Mouse (Mus musculus) lung, postnatal 0 days (tissue): ENCODE data around the gene Adm. TPM values are rescaled to one million over a fixed set of nuclear protein-coding genes. Genes with fewer than 3 reads are reported as not detected.

Experiments
- ATAC-seq: fragments of 200-750 bp; cut with Nextera tagmentation; 2 replicates; pipeline ENCODE4 v1.8.0; 2017; ENCODE audit warnings: moderate library complexity
- DNase-seq: peaks from one replicate; pipeline ENCODE4 v3.0.0-alpha.2; 2016; ENCODE audit warnings: low spot score
- H3K27ac ChIP-seq: fragments of 300-500 bp; sonication (generic); 2 replicates; pipeline ENCODE4 v1.5.1; 2014; ENCODE audit warnings: antibody characterized with exemption, mild to moderate bottlenecking, low read length, mixed read lengths
- H3K27me3 ChIP-seq: fragments of 300-500 bp; sonication (generic); replicated peaks from 2 replicates; pipeline ENCODE4 v1.6.1; 2014; ENCODE audit warnings: low read length, mixed read lengths; ENCODE audit not compliant: insufficient read depth
- H3K36me3 ChIP-seq: fragments of 300-500 bp; sonication (generic); 2 replicates; pipeline ENCODE4 v1.6.1; 2014; ENCODE audit warnings: low read length, mixed read lengths; ENCODE audit not compliant: insufficient read depth
- H3K4me1 ChIP-seq: fragments of 300-500 bp; sonication (generic); 2 replicates; pipeline ENCODE4 v1.6.1; 2014; ENCODE audit warnings: antibody characterized with exemption, low read depth, low read length, mixed read lengths; ENCODE audit not compliant: insufficient read depth
- H3K4me2 ChIP-seq: fragments of 300-500 bp; sonication (generic); replicated peaks from 2 replicates; pipeline ENCODE4 v1.6.1; 2014; ENCODE audit warnings: low read depth, mild to moderate bottlenecking, low read length, moderate library complexity, mixed read lengths
- H3K4me3 ChIP-seq: fragments of 300-500 bp; sonication (generic); 2 replicates; pipeline ENCODE4 v1.5.1; 2014; ENCODE audit warnings: low read depth, low read length
- H3K9ac ChIP-seq: fragments of 300-500 bp; sonication (generic); replicated peaks from 2 replicates; pipeline ENCODE4 v1.6.1; 2014; ENCODE audit warnings: low read depth, mild to moderate bottlenecking
- H3K9me3 ChIP-seq: fragments of 300-500 bp; sonication (generic); 2 replicates; pipeline ENCODE4 v1.6.1; 2016; ENCODE audit warnings: low read length, mixed read lengths
- CTCF ChIP-seq: IDR thresholded peaks from 2 replicates; pipeline ENCODE4 v1.5.1; 2016; ENCODE audit warnings: antibody characterized with exemption, mild to moderate bottlenecking
- EP300 ChIP-seq: IDR thresholded peaks from 2 replicates; pipeline ENCODE4 v1.6.1; 2016; ENCODE audit warnings: antibody characterized with exemption, mild to moderate bottlenecking, control low read depth
- WGBS: fragments of 180-500 bp; shearing (Covaris S2); extraction: QIAGEN DNeasy Blood & Tissue Kit; methylation state at CpG from one replicate; pipeline ENCODE4 v1.1.7; 2014; 5-methylcytosine and 5-hydroxymethylcytosine counted together
- polyA plus RNA-seq: library from polyadenylated mRNA; unstranded; fragments of >200 nt; fragmentation: Nextera tagmentation; extraction: Ambion mirVana; gene quantifications from 2 replicates; pipeline ENCODE4 v1.2.1, GENCODE M21; 2015

The Adm gene
- polyA plus RNA-seq, 1 experiment from 2014 or later = 4.8 TPM

DNA sequence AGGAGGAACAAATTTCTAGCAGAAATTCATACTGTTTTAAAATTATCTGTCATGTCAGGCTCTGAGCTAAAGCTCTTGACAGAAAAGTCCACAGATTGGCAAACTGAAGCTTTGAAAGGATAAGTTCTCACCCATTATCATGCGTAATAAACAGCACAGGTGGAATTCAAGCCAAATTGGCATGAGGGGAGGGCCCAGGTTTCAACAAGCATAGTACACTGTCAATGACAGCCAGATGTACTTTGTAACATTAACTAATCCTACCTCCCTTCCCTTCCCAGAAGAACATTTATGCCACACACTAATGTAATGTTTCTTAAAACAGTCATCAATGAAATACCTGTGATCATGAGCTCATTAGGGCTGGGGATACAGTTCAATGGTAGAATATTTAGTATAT lies 30.3 kb upstream of the Adm start:
- 91% methylated on average over 1 of the region's 1 CpGs for WGBS

GRCm38 (mm10) chr7:110605476-110605875 lies 22.0 kb upstream of the Adm start:
- no peak overlapping the region for H3K4me2 ChIP-seq
- H3K36me3 ChIP-seq = no peaks in the 10 kb centered on the region
- TF ChIP-seq CTCF (no peak), EP300 (no peak)
- H3K27ac ChIP-seq = no peak overlapping the region
- no peaks in the 10 kb centered on the region for H3K9me3 ChIP-seq
- no peaks in the 10 kb centered on the region for H3K4me1 ChIP-seq
- H3K9ac ChIP-seq = no peak overlapping the region
- 80% methylated on average over 4 of the region's 4 CpGs for WGBS
- no peak for ATAC-seq
- H3K27me3 ChIP-seq = no peaks in the 10 kb centered on the region
- DNase-seq = no peak
- H3K4me3 ChIP-seq = no peak overlapping the region

More for the DNA sequence above, 30.3 kb upstream of the Adm start:
- no peaks in the 10 kb centered on the region for H3K9me3 ChIP-seq
- H3K4me2 ChIP-seq = no peak overlapping the region
- no peak overlapping the region for H3K27ac ChIP-seq
- H3K36me3 ChIP-seq = no peaks in the 10 kb centered on the region
- TF ChIP-seq EP300 (no peak), CTCF (no peak)
- no peak overlapping the region for H3K4me3 ChIP-seq
- ATAC-seq = no peak
- H3K27me3 ChIP-seq = no peaks in the 10 kb centered on the region
- DNase-seq = no peak
- no peak overlapping the region for H3K9ac ChIP-seq
- no peaks in the 10 kb centered on the region for H3K4me1 ChIP-seq

- TF ChIP-seq CTCF (no peak), EP300 (no peak)
- 100% methylated on average over 1 of the region's 1 CpGs for WGBS
- ATAC-seq = no peak
Measured at GRCm38 (mm10) chr7:110606906-110607305, 20.6 kb upstream of the Adm start.

DNA sequence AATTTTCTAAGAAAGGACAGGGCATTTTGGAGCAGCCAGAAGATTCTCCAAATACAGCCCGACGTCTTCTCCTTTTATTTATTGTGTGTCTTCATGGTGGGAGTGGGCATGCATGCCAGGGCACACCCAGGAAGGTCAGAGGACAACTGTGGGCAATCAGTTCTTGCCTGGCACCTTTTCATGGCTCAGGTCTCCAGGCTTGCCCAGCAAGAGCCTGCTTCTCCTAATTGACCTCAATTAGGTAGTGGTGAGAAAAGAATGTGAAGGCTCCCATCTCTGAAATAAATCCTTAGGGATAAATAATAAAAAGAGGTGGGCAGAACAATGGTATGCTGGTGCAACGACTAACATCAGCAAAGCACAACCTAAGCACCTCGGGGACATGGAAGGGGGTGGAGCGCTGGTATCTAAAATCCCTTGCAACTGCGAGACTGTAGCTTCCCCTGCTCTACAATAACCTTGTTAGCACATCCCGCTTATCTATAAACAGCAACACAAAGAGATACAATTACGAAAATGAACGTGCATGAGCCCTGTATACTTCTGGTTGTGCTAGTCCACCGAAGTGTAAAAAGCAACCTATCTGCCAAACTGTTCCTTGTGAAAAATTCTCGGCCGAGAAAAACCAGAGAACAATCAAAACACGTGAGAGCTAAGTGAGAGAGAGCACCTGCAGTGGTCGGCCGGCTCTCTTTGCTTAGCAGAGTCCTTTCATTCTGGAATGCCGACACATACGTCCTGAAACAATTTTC lies 13.9 kb upstream of the Adm start:
- DNase-seq (peak; percentile 39), ATAC-seq (no peak)
- H3K36me3 ChIP-seq = no peaks in the 10 kb centered on the region
- WGBS = 2% methylated on average over 17 of the region's 17 CpGs
- H3K4me1 ChIP-seq = peaks cover 17% of the 10 kb centered on the region
- no peaks in the 10 kb centered on the region for H3K27me3 ChIP-seq
- H3K9ac ChIP-seq = peak overlapping the region; percentile 94
- peak overlapping the region; percentile 100 for H3K27ac ChIP-seq
- TF ChIP-seq CTCF (no peak), EP300 (no peak)
- H3K4me3 ChIP-seq = peak overlapping the region; percentile 96
- no peaks in the 10 kb centered on the region for H3K9me3 ChIP-seq
- peak overlapping the region; percentile 92 for H3K4me2 ChIP-seq

More at GRCm38 (mm10) chr7:110606906-110607305, 20.6 kb upstream of the Adm start:
- Histone ChIP-seq H3K9ac (no peak overlapping the region), H3K36me3 (no peaks in the 10 kb centered on the region), H3K27ac (no peak overlapping the region), H3K9me3 (no peaks in the 10 kb centered on the region), H3K27me3 (no peaks in the 10 kb centered on the region), H3K4me3 (no peak overlapping the region), H3K4me1 (peaks cover under 1% of the 10 kb centered on the region; the same call in 1 of the 2 replicates), H3K4me2 (no peak overlapping the region)
- no peak for DNase-seq

DNA sequence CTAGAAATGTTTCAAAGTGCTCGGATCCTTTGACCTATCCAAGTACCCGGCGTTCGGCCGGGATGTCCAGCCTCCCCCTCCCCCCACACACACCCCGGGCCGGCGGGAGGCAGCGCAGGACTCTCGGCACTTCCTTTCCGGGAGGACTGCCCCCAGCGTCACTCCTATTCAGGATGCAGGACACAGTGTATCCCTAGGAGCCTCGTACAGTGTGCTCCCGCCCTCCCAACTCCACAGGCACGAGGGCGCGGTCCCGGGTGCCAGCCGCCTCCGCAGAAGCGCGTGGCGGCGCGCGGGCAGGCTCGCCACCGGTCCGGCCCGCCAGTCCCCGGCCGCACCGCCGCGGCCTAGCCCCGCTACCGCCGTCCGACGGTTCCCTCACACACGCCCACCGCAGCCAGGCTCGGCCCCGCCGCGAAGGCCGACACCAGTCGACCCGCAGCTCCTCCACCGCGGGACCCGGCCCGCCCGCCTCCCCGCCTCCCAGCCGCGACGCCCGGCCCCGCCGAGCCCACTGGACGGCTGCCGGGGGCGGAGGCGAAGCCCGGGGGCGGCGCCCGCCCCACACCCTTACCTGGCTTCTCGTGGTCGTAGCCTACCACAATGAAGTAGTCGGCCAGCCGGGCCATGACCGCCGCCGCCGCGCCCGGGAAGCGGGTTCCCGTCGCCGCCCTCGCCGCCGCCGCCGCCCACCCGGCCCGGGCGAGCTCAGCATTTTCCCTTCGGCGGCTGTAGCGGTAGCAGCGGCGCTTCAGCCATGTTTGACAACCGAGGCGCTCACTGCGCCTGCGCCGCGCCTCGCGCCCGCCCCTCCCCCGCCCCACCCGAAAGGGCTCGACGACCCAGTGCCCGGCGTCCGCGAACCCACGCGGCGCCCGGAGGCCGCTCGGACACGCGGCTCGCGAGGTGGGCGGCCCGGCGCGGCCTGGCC lies 13.1 kb upstream of the Adm start, which contains the start of gene Sbf2:
Gene Sbf2 (minus strand): TSS at position 790 of the 931 bp plus-strand sequence.
- Histone ChIP-seq H3K36me3 (no peaks in the 10 kb centered on the region), H3K4me2 (peak within 1 kb of the TSS; percentile 92), H3K4me1 (peaks cover 21% of the 10 kb centered on the region), H3K9ac (peak within 1 kb of the TSS; percentile 94), H3K27me3 (no peaks in the 10 kb centered on the region), H3K9me3 (no peaks in the 10 kb centered on the region), H3K4me3 (peak within 1 kb of the TSS; percentile 96), H3K27ac (peak within 1 kb of the TSS; percentile 100)
- peak; percentile 43 for TF ChIP-seq EP300
- TF ChIP-seq CTCF = peak; percentile 32
- 1% methylated on average over 44 of the region's 127 CpGs for WGBS
- ATAC-seq (peak; percentile 93), DNase-seq (peak; percentile 96)

GRCm38 (mm10) chr7:110615151-110615631 lies 12.3 kb upstream of the Adm start:
- peak; percentile 94 for DNase-seq

More at GRCm38 (mm10) chr7:110615151-110615631, 12.3 kb upstream of the Adm start:
- peak overlapping the region; percentile 96 for H3K4me3 ChIP-seq
- no peaks in the 10 kb centered on the region for H3K27me3 ChIP-seq
- H3K36me3 ChIP-seq = no peaks in the 10 kb centered on the region
- under 1% methylated on average over 17 of the region's 20 CpGs for WGBS
- TF ChIP-seq EP300 (peak; percentile 84), CTCF (no peak)
- peaks cover 21% of the 10 kb centered on the region for H3K4me1 ChIP-seq
- peak; percentile 49 for ATAC-seq
- H3K9ac ChIP-seq = peak overlapping the region; percentile 94
- peak overlapping the region; percentile 100 for H3K27ac ChIP-seq
- H3K9me3 ChIP-seq = no peaks in the 10 kb centered on the region
- peak overlapping the region; percentile 92 for H3K4me2 ChIP-seq
